Mouse (Mus musculus): ENCODE data around the gene Spg20. TPM values are rescaled to one million over a fixed set of nuclear protein-coding genes. Genes with fewer than 3 reads are reported as not detected.

Gene Spg20
- polyA plus RNA-seq, 1 experiment from 2014 or later = 47.3 TPM

- Histone ChIP-seq H3K27ac (ENCODE audit: low read depth, low read length) (no peak overlapping the region), H3K9ac (ENCODE audit: low read depth, low read length) (no peak overlapping the region), H3K9me3 (replicated peaks; ENCODE audit: control insufficient read depth, low read length) (no peaks in the 10 kb centered on the region), H3K4me1 (ENCODE audit: control insufficient read depth, insufficient read depth, low read length) (no peaks in the 10 kb centered on the region), H3K27me3 (ENCODE audit: control insufficient read depth, insufficient read depth, low read length) (no peaks in the 10 kb centered on the region), H3K36me3 (ENCODE audit: control insufficient read depth, insufficient read depth, low read length) (no peaks in the 10 kb centered on the region), H3K4me2 (no peak overlapping the region), H3K4me3 (ENCODE audit: low read depth, low read length) (no peak overlapping the region)
- no peak for ATAC-seq (replicated peaks; ENCODE audit: insufficient number of reproducible peaks, low FRiP score, low TSS enrichment)
- WGBS (ENCODE audit: insufficient replicate concordance) = 69% methylated on average over 4 of the region's 4 CpGs
Measured at GRCm38 (mm10) chr3:55089291-55089690, 22.6 kb upstream of the Spg20 start.

- H3K4me3 ChIP-seq (ENCODE audit: low read depth, low read length) = no peak overlapping the region
- WGBS (ENCODE audit: insufficient replicate concordance) = 70% methylated on average over 1 of the region's 1 CpGs
- no peaks in the 10 kb centered on the region for H3K36me3 ChIP-seq (ENCODE audit: control insufficient read depth, insufficient read depth, low read length)
- no peak overlapping the region for H3K4me2 ChIP-seq
- H3K27me3 ChIP-seq (ENCODE audit: control insufficient read depth, insufficient read depth, low read length) = no peaks in the 10 kb centered on the region
- H3K9me3 ChIP-seq (replicated peaks; ENCODE audit: control insufficient read depth, low read length) = no peaks in the 10 kb centered on the region
- no peaks in the 10 kb centered on the region; the same call in 1 of the 2 replicates for H3K4me1 ChIP-seq (ENCODE audit: control insufficient read depth, insufficient read depth, low read length)
- no peak overlapping the region for H3K27ac ChIP-seq (ENCODE audit: low read depth, low read length)
- no peak overlapping the region for H3K9ac ChIP-seq (ENCODE audit: low read depth, low read length)
- no peak for ATAC-seq (replicated peaks; ENCODE audit: insufficient number of reproducible peaks, low FRiP score, low TSS enrichment)
Measured at GRCm38 (mm10) chr3:55093161-55093560, 18.7 kb upstream of the Spg20 start.

GRCm38 (mm10) chr3:55095968-55096654 is 15.8 kb upstream of the Spg20 start:
- no peaks in the 10 kb centered on the region for H3K27me3 ChIP-seq (ENCODE audit: control insufficient read depth, insufficient read depth, low read length)
- no peak overlapping the region for H3K4me2 ChIP-seq
- whole genome bisulfite sequencing (ENCODE audit: insufficient replicate concordance) = 34% methylated on average over 8 of the region's 8 CpGs
- no peak overlapping the region for H3K4me3 ChIP-seq (ENCODE audit: low read depth, low read length)
- no peak for ATAC-seq (replicated peaks; ENCODE audit: insufficient number of reproducible peaks, low FRiP score, low TSS enrichment)
- H3K36me3 ChIP-seq (ENCODE audit: control insufficient read depth, insufficient read depth, low read length) = no peaks in the 10 kb centered on the region
- H3K9ac ChIP-seq (ENCODE audit: low read depth, low read length) = peak overlapping the region; percentile 34; the same call in 1 of the 2 replicates
- no peaks in the 10 kb centered on the region; the same call in 1 of the 2 replicates for H3K4me1 ChIP-seq (ENCODE audit: control insufficient read depth, insufficient read depth, low read length)
- H3K27ac ChIP-seq (ENCODE audit: low read depth, low read length) = peak overlapping the region; percentile 64
- H3K9me3 ChIP-seq (replicated peaks; ENCODE audit: control insufficient read depth, low read length) = no peaks in the 10 kb centered on the region

GRCm38 (mm10) chr3:55096655-55097005 is 15.3 kb upstream of the Spg20 start:
- H3K9ac ChIP-seq (ENCODE audit: low read depth, low read length) = no peak overlapping the region; the same call in 1 of the 2 replicates
- no peaks in the 10 kb centered on the region for H3K9me3 ChIP-seq (replicated peaks; ENCODE audit: control insufficient read depth, low read length)
- no peak overlapping the region for H3K4me3 ChIP-seq (ENCODE audit: low read depth, low read length)
- WGBS (ENCODE audit: insufficient replicate concordance) = 46% methylated on average over 2 of the region's 2 CpGs
- H3K27me3 ChIP-seq (ENCODE audit: control insufficient read depth, insufficient read depth, low read length) = no peaks in the 10 kb centered on the region
- ATAC-seq (replicated peaks; ENCODE audit: insufficient number of reproducible peaks, low FRiP score, low TSS enrichment) = no peak
- H3K36me3 ChIP-seq (ENCODE audit: control insufficient read depth, insufficient read depth, low read length) = no peaks in the 10 kb centered on the region
- no peak overlapping the region for H3K4me2 ChIP-seq
- H3K4me1 ChIP-seq (ENCODE audit: control insufficient read depth, insufficient read depth, low read length) = no peaks in the 10 kb centered on the region; the same call in 1 of the 2 replicates
- peak overlapping the region; percentile 64 for H3K27ac ChIP-seq (ENCODE audit: low read depth, low read length)

- Histone ChIP-seq H3K4me2 (no peak overlapping the region), H3K9ac (ENCODE audit: low read depth, low read length) (no peak overlapping the region), H3K4me3 (ENCODE audit: low read depth, low read length) (no peak overlapping the region), H3K4me1 (ENCODE audit: control insufficient read depth, insufficient read depth, low read length) (no peaks in the 10 kb centered on the region; the same call in 1 of the 2 replicates), H3K9me3 (replicated peaks; ENCODE audit: control insufficient read depth, low read length) (no peaks in the 10 kb centered on the region), H3K36me3 (ENCODE audit: control insufficient read depth, insufficient read depth, low read length) (no peaks in the 10 kb centered on the region), H3K27ac (ENCODE audit: low read depth, low read length) (no peak overlapping the region), H3K27me3 (ENCODE audit: control insufficient read depth, insufficient read depth, low read length) (no peaks in the 10 kb centered on the region)
- no peak for ATAC-seq (replicated peaks; ENCODE audit: insufficient number of reproducible peaks, low FRiP score, low TSS enrichment)
- 84% methylated on average over 2 of the region's 2 CpGs for WGBS (ENCODE audit: insufficient replicate concordance)
Measured at GRCm38 (mm10) chr3:55097186-55097585, 14.7 kb upstream of the Spg20 start.

GRCm38 (mm10) chr3:55098014-55098413 is 13.9 kb upstream of the Spg20 start:
- 63% methylated on average over 2 of the region's 2 CpGs for WGBS (ENCODE audit: insufficient replicate concordance)
- no peaks in the 10 kb centered on the region for H3K27me3 ChIP-seq (ENCODE audit: control insufficient read depth, insufficient read depth, low read length)
- H3K4me1 ChIP-seq (ENCODE audit: control insufficient read depth, insufficient read depth, low read length) = no peaks in the 10 kb centered on the region; the same call in 1 of the 2 replicates

GRCm38 (mm10) chr3:55098990-55099389 is 12.9 kb upstream of the Spg20 start:
- no peak for ATAC-seq (replicated peaks; ENCODE audit: insufficient number of reproducible peaks, low FRiP score, low TSS enrichment)
- Histone ChIP-seq H3K4me1 (ENCODE audit: control insufficient read depth, insufficient read depth, low read length) (no peaks in the 10 kb centered on the region; the same call in 1 of the 2 replicates), H3K4me3 (ENCODE audit: low read depth, low read length) (no peak overlapping the region), H3K4me2 (no peak overlapping the region), H3K9ac (ENCODE audit: low read depth, low read length) (no peak overlapping the region), H3K27ac (ENCODE audit: low read depth, low read length) (no peak overlapping the region), H3K36me3 (ENCODE audit: control insufficient read depth, insufficient read depth, low read length) (no peaks in the 10 kb centered on the region), H3K27me3 (ENCODE audit: control insufficient read depth, insufficient read depth, low read length) (no peaks in the 10 kb centered on the region), H3K9me3 (replicated peaks; ENCODE audit: control insufficient read depth, low read length) (no peaks in the 10 kb centered on the region)
- 68% methylated on average over 11 of the region's 11 CpGs for WGBS (ENCODE audit: insufficient replicate concordance)

More at GRCm38 (mm10) chr3:55098014-55098413, 13.9 kb upstream of the Spg20 start:
- Histone ChIP-seq H3K27ac (ENCODE audit: low read depth, low read length) (no peak overlapping the region), H3K9me3 (replicated peaks; ENCODE audit: control insufficient read depth, low read length) (no peaks in the 10 kb centered on the region), H3K4me2 (no peak overlapping the region), H3K36me3 (ENCODE audit: control insufficient read depth, insufficient read depth, low read length) (no peaks in the 10 kb centered on the region), H3K9ac (ENCODE audit: low read depth, low read length) (no peak overlapping the region), H3K4me3 (ENCODE audit: low read depth, low read length) (no peak overlapping the region)
- no peak for ATAC-seq (replicated peaks; ENCODE audit: insufficient number of reproducible peaks, low FRiP score, low TSS enrichment)

- Histone ChIP-seq H3K27ac (ENCODE audit: low read depth, low read length) (no peak overlapping the region), H3K4me2 (no peak overlapping the region), H3K27me3 (ENCODE audit: control insufficient read depth, insufficient read depth, low read length) (no peaks in the 10 kb centered on the region), H3K4me1 (ENCODE audit: control insufficient read depth, insufficient read depth, low read length) (no peaks in the 10 kb centered on the region; the same call in 1 of the 2 replicates), H3K9ac (ENCODE audit: low read depth, low read length) (no peak overlapping the region), H3K36me3 (ENCODE audit: control insufficient read depth, insufficient read depth, low read length) (no peaks in the 10 kb centered on the region), H3K4me3 (ENCODE audit: low read depth, low read length) (no peak overlapping the region), H3K9me3 (replicated peaks; ENCODE audit: control insufficient read depth, low read length) (no peaks in the 10 kb centered on the region)
- no peak for ATAC-seq (replicated peaks; ENCODE audit: insufficient number of reproducible peaks, low FRiP score, low TSS enrichment)
Measured at GRCm38 (mm10) chr3:55101092-55101491, 10.8 kb upstream of the Spg20 start.
